Mouse (Mus musculus) intestine, embryonic 16.5 days (tissue): ENCODE measurements around the gene Haus6. TPM values are rescaled to one million over a fixed set of nuclear protein-coding genes. Genes with fewer than 3 reads are reported as not detected.

Source experiments
- ATAC-seq: fragments of 200-750 bp; cut with Nextera tagmentation; 2 replicates; pipeline ENCODE4 v1.8.0; 2017; ENCODE audit warnings: moderate TSS enrichment, moderate library complexity
- H3K27ac ChIP-seq: fragments of 300-500 bp; sonication (generic); 2 replicates; pipeline ENCODE4 v1.5.1; 2014; ENCODE audit warnings: mild to moderate bottlenecking, low read length
- H3K27me3 ChIP-seq: fragments of 300-500 bp; sonication (generic); replicated peaks from 2 replicates; pipeline ENCODE4 v1.6.1; 2014; ENCODE audit warnings: low read length, control low read depth, mixed read lengths; ENCODE audit not compliant: control insufficient read depth, insufficient read depth
- H3K36me3 ChIP-seq: fragments of 300-500 bp; sonication (generic); 2 replicates; pipeline ENCODE4 v1.6.1; 2014; ENCODE audit warnings: low read length, control low read depth; ENCODE audit not compliant: control insufficient read depth, insufficient read depth
- H3K4me1 ChIP-seq: fragments of 300-500 bp; sonication (generic); 2 replicates; pipeline ENCODE4 v1.6.1; 2014; ENCODE audit warnings: low read length, control low read depth, mixed read lengths; ENCODE audit not compliant: control insufficient read depth, insufficient read depth
- H3K4me2 ChIP-seq: fragments of 300-500 bp; sonication (generic); 2 replicates; pipeline ENCODE4 v1.6.1; 2014; ENCODE audit warnings: low read depth, low read length, control low read depth
- H3K4me3 ChIP-seq: fragments of 300-500 bp; sonication (generic); 2 replicates; pipeline ENCODE4 v1.5.1; 2014; ENCODE audit warnings: mild to moderate bottlenecking, low read length
- H3K9ac ChIP-seq: fragments of 300-500 bp; sonication (generic); 2 replicates; pipeline ENCODE4 v1.6.1; 2014; ENCODE audit warnings: low read depth, low read length
- H3K9me3 ChIP-seq: fragments of 300-500 bp; sonication (generic); 2 replicates; pipeline ENCODE4 v1.6.1; 2016; ENCODE audit warnings: low read length, control low read depth; ENCODE audit not compliant: control insufficient read depth
- WGBS: fragments of 180-500 bp; shearing (Covaris S2); extraction: QIAGEN DNeasy Blood & Tissue Kit; methylation state at CpG from one replicate; pipeline ENCODE4 v1.1.7; 2014; 5-methylcytosine and 5-hydroxymethylcytosine counted together
- polyA plus RNA-seq: library from polyadenylated mRNA; unstranded; fragments of >200 nt; fragmentation: Nextera tagmentation; extraction: Ambion mirVana; gene quantifications from 2 replicates; pipeline ENCODE4 v1.2.1, GENCODE M21; 2015

Gene Haus6
- polyA plus RNA-seq, 1 experiment from 2014 or later, result 10.1 TPM

DNA sequence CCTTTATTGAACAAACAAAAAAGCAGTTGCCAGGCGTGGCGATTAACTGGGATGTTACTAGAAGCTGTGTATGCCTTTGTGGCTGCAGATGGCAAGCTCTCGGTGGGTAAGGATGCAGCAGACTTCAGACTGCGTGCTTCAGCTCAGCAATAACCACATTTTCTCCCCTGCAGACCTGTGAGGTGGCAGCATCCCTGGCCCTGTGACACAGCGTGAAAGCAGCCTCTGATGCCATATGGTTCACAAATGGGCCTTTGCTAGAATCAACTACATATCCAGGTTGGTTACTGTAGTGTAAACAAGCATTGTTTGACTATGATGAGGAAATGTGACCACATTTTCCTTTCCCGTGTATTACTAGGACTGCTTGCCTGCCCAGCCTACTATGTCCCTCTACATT is 82.7 kb downstream of the Haus6 start:
- Histone ChIP-seq H3K9ac (no peak overlapping the region), H3K4me2 (no peak overlapping the region), H3K9me3 (no peaks in the 10 kb centered on the region), H3K4me3 (no peak overlapping the region), H3K4me1 (0 out of 2 replicates have a peak, but pooled peaks cover 3% of the 10 kb centered on the region), H3K27ac (no peak overlapping the region), H3K36me3 (no peaks in the 10 kb centered on the region), H3K27me3 (no peaks in the 10 kb centered on the region)
- 74% methylated on average over 6 of the region's 6 CpGs for WGBS
- ATAC-seq, result no peak

Other genes with a start within 250 kb of the Haus6 start
- 0.07 TPM in 1 of 2 replicates, not detected in the other for gene Saxo1, start 53.7 kb downstream of the Haus6 start, polyA plus RNA-seq
- 78.3 and 81.4 TPM in 2 replicates for gene Rraga, start 36.4 kb downstream of the Haus6 start, polyA plus RNA-seq
- 248 and 316 TPM in 2 replicates for gene Plin2, start 58.0 kb upstream of the Haus6 start, polyA plus RNA-seq
- gene Dennd4c, start 136.5 kb upstream of the Haus6 start, polyA plus RNA-seq, result 2.9 and 3.5 TPM in 2 replicates
- gene Rps6, start 245.4 kb upstream of the Haus6 start, polyA plus RNA-seq, result 622 and 672 TPM in 2 replicates